Mouse (Mus musculus) forebrain, embryonic 16.5 days (tissue): Measurements from ENCODE around the gene Atg7. TPM values are rescaled to one million over a fixed set of nuclear protein-coding genes. Genes with fewer than 3 reads are reported as not detected.

Experiments
- ATAC-seq: fragments of 200-750 bp; cut with Nextera tagmentation; 2 replicates; pipeline ENCODE4 v1.8.0; 2017; ENCODE audit warnings: mild to moderate bottlenecking, moderate library complexity
- H3K27ac ChIP-seq: fragments of 300-500 bp; sonication (generic); 2 replicates; pipeline ENCODE4 v1.5.1; 2014; ENCODE audit warnings: low read length, control low read depth
- H3K27me3 ChIP-seq: fragments of 300-500 bp; sonication (generic); replicated peaks from 2 replicates; pipeline ENCODE4 v1.6.1; 2014; ENCODE audit warnings: low read length; ENCODE audit not compliant: control insufficient read depth, insufficient read depth
- H3K36me3 ChIP-seq: fragments of 300-500 bp; sonication (generic); 2 replicates; pipeline ENCODE4 v1.6.1; 2014; ENCODE audit not compliant: control insufficient read depth, insufficient read depth
- H3K4me1 ChIP-seq: fragments of 300-500 bp; sonication (generic); replicated peaks from 2 replicates; pipeline ENCODE4 v1.6.1; 2014; ENCODE audit warnings: low read length; ENCODE audit not compliant: control insufficient read depth, insufficient read depth
- H3K4me2 ChIP-seq: fragments of 300-500 bp; sonication (generic); 2 replicates; pipeline ENCODE4 v1.6.1; 2014; ENCODE audit warnings: mild to moderate bottlenecking, low read length, control low read depth
- H3K4me3 ChIP-seq: fragments of 300-500 bp; sonication (generic); replicated peaks from 2 replicates; pipeline ENCODE4 v1.5.1; 2014; ENCODE audit warnings: mild to moderate bottlenecking, low read length, control low read depth
- H3K9ac ChIP-seq: fragments of 300-500 bp; sonication (generic); replicated peaks from 2 replicates; pipeline ENCODE4 v1.6.1; 2014; ENCODE audit warnings: low read depth, low read length, control low read depth
- H3K9me3 ChIP-seq: fragments of 300-500 bp; sonication (generic); 2 replicates; pipeline ENCODE4 v1.6.1; 2016; ENCODE audit warnings: low read length; ENCODE audit not compliant: control insufficient read depth
- WGBS: fragments of 180-500 bp; shearing (Covaris S2); extraction: QIAGEN DNeasy Blood & Tissue Kit; methylation state at CpG from one replicate; pipeline ENCODE4 v1.1.7; 2014; 5-methylcytosine and 5-hydroxymethylcytosine counted together
- polyA plus RNA-seq: library from polyadenylated mRNA; unstranded; fragments of >200 nt; fragmentation: Nextera tagmentation; extraction: Ambion mirVana; gene quantifications from 2 replicates; pipeline ENCODE4 v1.2.1, GENCODE M21; 2015

Atg7 gene
- polyA plus RNA-seq, 1 experiment from 2014 or later, result 23.2 TPM

DNA sequence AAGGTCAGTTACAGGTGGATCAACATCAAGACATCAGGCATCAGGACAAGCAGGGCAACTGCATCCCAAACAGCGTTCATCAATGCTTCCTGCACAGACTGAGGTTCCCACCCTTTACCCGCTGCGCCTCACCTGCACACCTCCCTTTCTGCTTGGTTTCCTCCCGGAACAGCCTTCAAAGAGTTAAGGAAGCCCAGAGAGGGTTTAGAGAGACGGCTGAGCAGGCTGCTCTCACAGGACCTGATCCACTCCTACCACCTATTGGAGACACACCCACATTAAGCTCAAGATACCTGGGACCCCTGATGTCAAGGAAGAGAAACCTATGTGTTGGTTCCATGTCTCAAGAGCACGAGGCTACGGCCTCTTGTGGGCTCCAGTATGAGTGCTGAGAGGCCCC, 266.9 kb downstream of the Atg7 start:
- no peak overlapping the region for H3K9ac ChIP-seq
- H3K27me3 ChIP-seq, result no peaks in the 10 kb centered on the region
- H3K4me3 ChIP-seq, result no peak overlapping the region
- no peaks in the 10 kb centered on the region for H3K9me3 ChIP-seq
- no peak overlapping the region for H3K27ac ChIP-seq
- H3K36me3 ChIP-seq, result no peaks in the 10 kb centered on the region
- no peak overlapping the region for H3K4me2 ChIP-seq
- peaks cover 34% of the 10 kb centered on the region for H3K4me1 ChIP-seq
- 90% methylated on average over 7 of the region's 7 CpGs for WGBS
- no peak for ATAC-seq

Other genes starting within 250 kb of the Atg7 start
- 0.58 and 1.6 TPM in 2 replicates for gene Hrh1, start 245.2 kb upstream of the Atg7 start, polyA plus RNA-seq